Mouse (Mus musculus) ES-Bruce4 (cell line): ENCODE measurements around the gene S1pr3. TPM values are rescaled to one million over a fixed set of nuclear protein-coding genes. Genes with fewer than 3 reads are reported as not detected.
A peak's percentile ranks its signal among the peaks of the same experiment; 100 is the strongest.

ENCODE experiments used
- H3K27ac ChIP-seq: 2 replicates; pipeline ENCODE4 v1.5.1; 2012; ENCODE audit warnings: low read length, inconsistent platforms; ENCODE audit not compliant: insufficient read depth
- H3K27me3 ChIP-seq: 2 replicates; pipeline ENCODE4 v1.6.1; 2012; ENCODE audit warnings: mild to moderate bottlenecking, low read length, inconsistent platforms; ENCODE audit not compliant: control insufficient read depth, poor library complexity, insufficient read depth, severe bottlenecking
- H3K36me3 ChIP-seq: 2 replicates; pipeline ENCODE4 v1.6.1; 2012; ENCODE audit warnings: inconsistent platforms, mild to moderate bottlenecking, low read length, moderate library complexity; ENCODE audit not compliant: control insufficient read depth, poor library complexity, insufficient read depth, severe bottlenecking
- H3K4me1 ChIP-seq: one replicate; pipeline ENCODE4 v1.8.1; 2011; ENCODE audit warnings: low read length; ENCODE audit not compliant: control insufficient read depth, insufficient read depth
- H3K4me3 ChIP-seq: 2 replicates; pipeline ENCODE4 v1.5.1; 2011; ENCODE audit warnings: low read depth, mild to moderate bottlenecking, low read length
- H3K9ac ChIP-seq: 2 replicates; pipeline ENCODE4 v1.6.1; 2012; ENCODE audit warnings: low read depth, mild to moderate bottlenecking, inconsistent platforms; ENCODE audit not compliant: poor library complexity, severe bottlenecking
- H3K9me3 ChIP-seq: replicated peaks from 2 replicates; pipeline ENCODE4 v1.6.1; 2012; ENCODE audit warnings: mild to moderate bottlenecking, low read length, inconsistent platforms; ENCODE audit not compliant: control insufficient read depth, poor library complexity, insufficient read depth, severe bottlenecking
- CTCF ChIP-seq: IDR thresholded peaks from one replicate; pipeline ENCODE4 v1.8.1; 2011; ENCODE audit warnings: low read depth, low read length
- EP300 ChIP-seq: IDR thresholded peaks from 2 replicates; pipeline ENCODE4 v1.6.1; 2011; ENCODE audit warnings: low read depth, low read length; ENCODE audit not compliant: insufficient read depth
- POLR2A ChIP-seq: IDR thresholded peaks from one replicate; pipeline ENCODE4 v1.8.1; 2011; ENCODE audit warnings: low read length; ENCODE audit not compliant: insufficient read depth
- polyA plus RNA-seq: library from polyadenylated mRNA; stranded (reverse); fragments of >200 nt; gene quantifications from 2 replicates; pipeline ENCODE4 v1.2.4, GENCODE M21; 2011; ENCODE audit warnings: low read depth; ENCODE audit not compliant: missing spikeins, insufficient read depth, insufficient read length

S1pr3 gene
- polyA plus RNA-seq, 1 experiment: 0.97 TPM

- no peak overlapping the region for H3K4me3 ChIP-seq
- no peak for TF ChIP-seq POLR2A
- no peak for TF ChIP-seq CTCF
- no peaks in the 10 kb centered on the region for H3K4me1 ChIP-seq
- H3K9ac ChIP-seq: no peak overlapping the region
- no peaks in the 10 kb centered on the region for H3K9me3 ChIP-seq
- no peaks in the 10 kb centered on the region for H3K36me3 ChIP-seq
- no peak overlapping the region for H3K27ac ChIP-seq
- H3K27me3 ChIP-seq: no peaks in the 10 kb centered on the region
Observed at GRCm38 (mm10) chr13:51417796-51418195, 9.4 kb downstream of the S1pr3 start.

DNA sequence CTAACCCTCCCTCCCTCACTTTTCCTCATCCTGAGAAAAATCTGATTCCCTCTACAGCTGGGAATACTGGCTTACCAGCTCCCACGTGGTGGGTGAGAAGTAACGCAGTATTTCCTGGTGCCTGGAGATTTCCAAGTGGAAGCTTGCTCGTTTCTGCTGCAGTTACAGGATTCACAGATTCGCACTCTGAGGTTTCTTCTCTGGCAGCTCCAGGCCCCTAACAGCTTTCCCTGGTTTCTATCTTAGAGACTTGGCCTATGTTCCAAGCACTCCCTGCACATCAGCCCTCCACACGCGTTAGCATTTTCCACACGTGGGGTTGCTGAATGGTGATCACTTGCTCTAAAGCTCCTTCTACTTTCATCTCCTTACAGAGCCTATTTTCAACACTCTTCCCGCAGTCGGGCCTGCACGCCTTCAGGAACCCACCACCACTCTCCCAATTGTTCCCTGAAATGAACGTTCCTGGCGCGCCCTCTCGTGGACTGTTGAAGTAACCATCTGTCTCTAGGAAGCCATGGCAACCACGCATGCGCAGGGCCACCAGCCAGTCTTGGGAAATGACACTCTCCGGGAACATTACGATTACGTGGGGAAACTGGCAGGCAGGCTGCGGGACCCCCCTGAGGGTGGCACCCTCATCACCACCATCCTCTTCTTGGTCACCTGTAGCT is 10.0 kb downstream of the S1pr3 start:
- Histone ChIP-seq H3K36me3 (no peaks in the 10 kb centered on the region), H3K4me1 (no peaks in the 10 kb centered on the region), H3K27me3 (no peaks in the 10 kb centered on the region), H3K27ac (no peak overlapping the region), H3K9me3 (no peaks in the 10 kb centered on the region), H3K9ac (no peak overlapping the region), H3K4me3 (peak overlapping the region; percentile 9)
- TF ChIP-seq CTCF (peak; percentile 94), POLR2A (no peak), EP300 (peak; percentile 50; the same call in 1 of the 2 replicates)

DNA sequence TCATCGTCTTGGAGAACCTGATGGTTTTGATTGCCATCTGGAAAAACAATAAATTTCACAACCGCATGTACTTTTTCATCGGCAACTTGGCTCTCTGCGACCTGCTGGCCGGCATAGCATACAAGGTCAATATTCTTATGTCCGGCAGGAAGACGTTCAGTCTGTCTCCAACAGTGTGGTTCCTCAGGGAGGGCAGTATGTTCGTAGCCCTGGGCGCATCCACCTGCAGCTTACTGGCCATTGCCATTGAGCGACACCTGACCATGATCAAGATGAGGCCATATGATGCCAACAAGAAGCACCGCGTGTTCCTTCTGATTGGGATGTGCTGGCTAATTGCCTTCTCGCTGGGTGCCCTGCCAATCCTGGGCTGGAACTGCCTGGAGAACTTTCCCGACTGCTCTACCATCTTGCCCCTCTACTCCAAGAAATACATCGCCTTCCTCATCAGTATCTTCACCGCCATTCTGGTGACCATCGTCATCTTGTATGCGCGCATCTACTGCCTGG is 10.6 kb downstream of the S1pr3 start:
- peak overlapping the region; percentile 9 for H3K4me3 ChIP-seq
- H3K27ac ChIP-seq: no peak overlapping the region

DNA sequence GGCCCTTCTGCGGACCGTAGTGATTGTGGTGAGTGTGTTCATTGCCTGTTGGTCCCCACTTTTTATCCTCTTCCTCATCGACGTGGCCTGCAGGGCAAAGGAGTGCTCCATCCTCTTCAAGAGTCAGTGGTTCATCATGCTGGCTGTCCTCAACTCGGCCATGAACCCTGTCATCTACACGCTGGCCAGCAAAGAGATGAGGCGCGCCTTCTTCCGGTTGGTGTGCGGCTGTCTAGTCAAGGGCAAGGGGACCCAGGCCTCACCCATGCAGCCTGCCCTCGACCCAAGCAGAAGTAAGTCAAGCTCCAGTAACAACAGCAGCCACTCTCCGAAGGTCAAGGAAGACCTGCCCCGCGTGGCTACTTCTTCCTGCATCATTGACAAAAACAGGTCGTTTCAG is 11.1 kb downstream of the S1pr3 start:
- Histone ChIP-seq H3K9ac (no peak overlapping the region), H3K36me3 (no peaks in the 10 kb centered on the region), H3K9me3 (no peaks in the 10 kb centered on the region), H3K27ac (no peak overlapping the region), H3K27me3 (no peaks in the 10 kb centered on the region), H3K4me3 (peak overlapping the region; percentile 9; the same call in 1 of the 2 replicates), H3K4me1 (no peaks in the 10 kb centered on the region)
- TF ChIP-seq EP300: no peak
- no peak for TF ChIP-seq CTCF
- no peak for TF ChIP-seq POLR2A

More for the DNA sequence above, 10.6 kb downstream of the S1pr3 start:
- H3K36me3 ChIP-seq: no peaks in the 10 kb centered on the region
- H3K27me3 ChIP-seq: no peaks in the 10 kb centered on the region
- no peak overlapping the region for H3K9ac ChIP-seq
- TF ChIP-seq CTCF: no peak
- TF ChIP-seq EP300: no peak
- TF ChIP-seq POLR2A: no peak
- no peaks in the 10 kb centered on the region for H3K9me3 ChIP-seq
- no peaks in the 10 kb centered on the region for H3K4me1 ChIP-seq

- H3K27ac ChIP-seq: no peak overlapping the region
- no peaks in the 10 kb centered on the region for H3K27me3 ChIP-seq
- H3K36me3 ChIP-seq: no peaks in the 10 kb centered on the region
- TF ChIP-seq EP300: no peak
- no peak for TF ChIP-seq CTCF
- TF ChIP-seq POLR2A: no peak
- no peaks in the 10 kb centered on the region for H3K9me3 ChIP-seq
- H3K9ac ChIP-seq: no peak overlapping the region
- H3K4me3 ChIP-seq: no peak overlapping the region
- no peaks in the 10 kb centered on the region for H3K4me1 ChIP-seq
Observed at GRCm38 (mm10) chr13:51420861-51421260, 12.4 kb downstream of the S1pr3 start.

- no peak overlapping the region for H3K4me3 ChIP-seq
- no peaks in the 10 kb centered on the region for H3K4me1 ChIP-seq
- no peak overlapping the region for H3K27ac ChIP-seq
- no peaks in the 10 kb centered on the region for H3K36me3 ChIP-seq
- H3K27me3 ChIP-seq: no peaks in the 10 kb centered on the region
- no peak for TF ChIP-seq POLR2A
- peak; percentile 18 for TF ChIP-seq CTCF
- no peak for TF ChIP-seq EP300
- no peaks in the 10 kb centered on the region for H3K9me3 ChIP-seq
- H3K9ac ChIP-seq: no peak overlapping the region
Observed at GRCm38 (mm10) chr13:51423647-51424046, 15.2 kb downstream of the S1pr3 start.
